Comparison of ENCODE assay signal across 25 mouse cellular contexts in genomic region chr9:31851710-31852109, GRCm38 (mm10).
DNase-seq lines count a peak whose midpoint lies in the region; ATAC-seq lines count a peak whose summit lies in the region.
"Had no signal": no experiment of that assay in that cellular context is flagged by ENCODE, and none has a peak within 500 bp of the region (broad histone marks: within the 10 kb centered on the region; RNA-seq: fewer than 3 reads in every experiment).

No protein-coding gene starts in this region.

- no peak overlapping the region for H3K9ac ChIP-seq in stomach, embryonic 14.5 days (replicated peaks; ENCODE audit: low read depth, low read length)
- H3K9ac ChIP-seq in heart, embryonic 12.5 days, result no peak overlapping the region
- H3K9ac ChIP-seq: embryonic facial prominence, embryonic 12.5 days; forebrain, embryonic 13.5 days; lung, embryonic 14.5 days had no signal

- H3K9me3 ChIP-seq in stomach, embryonic 14.5 days (ENCODE audit: control insufficient read depth, low read depth, low read length), result no peaks in the 10 kb centered on the region
- no peaks in the 10 kb centered on the region for H3K9me3 ChIP-seq in heart, embryonic 12.5 days (replicated peaks)
- H3K9me3 ChIP-seq: embryonic facial prominence, embryonic 12.5 days; forebrain, embryonic 13.5 days had no signal

- WGBS in stomach, embryonic 14.5 days, result 49% methylated on average over 8 of the region's 8 CpGs
- WGBS in heart, embryonic 12.5 days, result 57% methylated on average over 8 of the region's 8 CpGs

- no peak overlapping the region for H3K27ac ChIP-seq in stomach, embryonic 14.5 days (ENCODE audit: low read length)
- no peak overlapping the region for H3K27ac ChIP-seq in heart, embryonic 12.5 days (ENCODE audit: poor library complexity, severe bottlenecking)
- H3K27ac ChIP-seq: embryonic facial prominence, embryonic 12.5 days; forebrain, embryonic 13.5 days; kidney, postnatal 0 days; layer of hippocampus, adult 2 months; macrophage had no signal

- peak; percentile 80 for DNase-seq in heart, adult 11 months
- DNase-seq in heart, postnatal 10 days, result no peak
- DNase-seq in CD4-positive helper T cell, adult 2 months (ENCODE audit: low read depth, low spot score), result peak; percentile 46
- DNase-seq in frontal cortex, postnatal 36 days (ENCODE audit: low spot score in 2 of 2), result no peak
- DNase-seq in frontal cortex, adult 2 months (ENCODE audit: extremely low spot score in 1 of 2, low spot score in 1 of 2), result no peak
- DNase-seq: adrenal gland, adult 2 months; cerebellum, adult 9-11 months; gastrocnemius, postnatal 36 days; kidney, adult 11 months; layer of hippocampus, postnatal 36 days; left cerebral cortex, postnatal 4 days; liver; lung, embryonic 14.5 days; right cerebral cortex, adult 18-20 months; thymus, postnatal 14 days had no signal

- no peak overlapping the region for H3K4me2 ChIP-seq in stomach, embryonic 14.5 days (replicated peaks; ENCODE audit: low read depth, low read length)
- H3K4me2 ChIP-seq in heart, embryonic 12.5 days, result no peak overlapping the region
- H3K4me2 ChIP-seq: embryonic facial prominence, embryonic 12.5 days; forebrain, embryonic 13.5 days; lung, embryonic 14.5 days; midbrain, embryonic 11.5 days had no signal

- no peaks in the 10 kb centered on the region for H3K4me1 ChIP-seq in stomach, embryonic 14.5 days (ENCODE audit: control insufficient read depth, insufficient read depth, low read length)
- H3K4me1 ChIP-seq in heart, embryonic 12.5 days (replicated peaks), result no peaks in the 10 kb centered on the region
- H3K4me1 ChIP-seq: embryonic facial prominence, embryonic 12.5 days; forebrain, embryonic 13.5 days had no signal

- H3K4me3 ChIP-seq in stomach, embryonic 14.5 days (ENCODE audit: low read depth, low read length), result no peak overlapping the region
- no peak overlapping the region for H3K4me3 ChIP-seq in heart, embryonic 12.5 days
- H3K4me3 ChIP-seq: embryonic facial prominence, embryonic 12.5 days; erythroblast, embryonic 14.5 days; forebrain, embryonic 13.5 days; layer of hippocampus, adult 2 months had no signal

- no peaks in the 10 kb centered on the region for H3K27me3 ChIP-seq in stomach, embryonic 14.5 days (ENCODE audit: control insufficient read depth, insufficient read depth, low read length)
- H3K27me3 ChIP-seq in heart, embryonic 12.5 days (replicated peaks), result no peaks in the 10 kb centered on the region
- H3K27me3 ChIP-seq: embryonic facial prominence, embryonic 12.5 days; forebrain, embryonic 13.5 days had no signal

- intact Hi-C loops in heart, postnatal 10 days (cut with DNase I), result no loop called here

- no peaks in the 10 kb centered on the region for H3K36me3 ChIP-seq in stomach, embryonic 14.5 days (ENCODE audit: control insufficient read depth, insufficient read depth, low read length)
- H3K36me3 ChIP-seq in heart, embryonic 12.5 days, result no peaks in the 10 kb centered on the region
- H3K36me3 ChIP-seq: embryonic facial prominence, embryonic 12.5 days had no signal

- ATAC-seq in inflammation-experienced regulatory T-cells, adult 6 months, result peak; percentile 28
- peak; percentile 87 for ATAC-seq in stomach, embryonic 14.5 days (ENCODE audit: insufficient number of reproducible peaks, insufficient read depth, low FRiP score, low read depth)
- ATAC-seq in heart, embryonic 12.5 days (ENCODE audit: insufficient number of reproducible peaks, low FRiP score), result no peak
- ATAC-seq: forebrain, embryonic 13.5 days had no signal

Comparison
In these comparisons a context has a peak if more than half of its experiments do, and no peak if none do; other contexts are left out.
1. DNase-seq: peak in heart, adult 11 months (single experiment) and CD4-positive helper T cell, adult 2 months (single experiment); none in heart, postnatal 10 days (0 of 2), frontal cortex, postnatal 36 days (0 of 2) and frontal cortex, adult 2 months (0 of 2).